Mouse (Mus musculus): Measurements from ENCODE around the gene Vmn1r168. TPM values are rescaled to one million over a fixed set of nuclear protein-coding genes. Genes with fewer than 3 reads are reported as not detected.
"Not testable (repeated sequence)": the region's sequence is repeated elsewhere in the genome, so short reads cannot be mapped to it uniquely, and the experiment has no call there.

Gene Vmn1r168
- not detected in 2 replicates for polyA plus RNA-seq (2014; fragmentation: Nextera tagmentation; extraction: Ambion mirVana)

- H3K4me2 ChIP-seq (replicated peaks; ENCODE audit: low read depth, low read length); ATAC-seq (ENCODE audit: insufficient number of reproducible peaks, insufficient read depth, low FRiP score, low read depth); H3K4me1 ChIP-seq (ENCODE audit: control insufficient read depth, insufficient read depth, low read length); H3K27me3 ChIP-seq (ENCODE audit: control insufficient read depth, insufficient read depth, low read length); H3K27ac ChIP-seq (ENCODE audit: low read length); H3K36me3 ChIP-seq (ENCODE audit: control insufficient read depth, insufficient read depth, low read length); H3K9ac ChIP-seq (replicated peaks; ENCODE audit: low read depth, low read length); H3K9me3 ChIP-seq (ENCODE audit: control insufficient read depth, low read depth, low read length); H3K4me3 ChIP-seq (ENCODE audit: low read depth, low read length): not testable (repeated sequence)
- no CpG with 5 or more reads among the region's 1 CpGs for WGBS
These were observed at the start of gene Vmn1r168 for GRCm38 (mm10) chr7:23539432-23539831. Vmn1r168 (plus strand) TSS chr7:23539732.

DNA sequence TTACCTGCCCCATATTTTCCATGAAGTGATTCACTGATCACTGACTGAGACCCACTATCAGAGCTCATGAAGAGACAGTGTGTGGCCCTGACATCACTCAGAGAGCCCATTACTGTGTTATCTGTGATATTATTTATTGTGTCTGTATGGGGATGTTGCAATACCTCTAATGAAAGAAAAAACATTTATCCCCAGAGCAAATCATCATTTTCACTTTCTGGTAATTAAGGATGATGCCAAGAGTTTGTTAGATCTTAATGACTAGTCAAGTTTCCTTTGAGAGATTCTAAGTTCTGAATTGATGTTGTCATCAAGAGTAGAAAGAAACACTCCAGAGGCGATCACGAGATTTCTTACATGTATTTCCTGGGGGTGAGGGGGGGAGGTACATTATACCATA, 32.4 kb upstream of the Vmn1r168 start, which contains the start of gene Vmn1r167:
Gene Vmn1r167, minus strand, starts transcription at position 101 of the 400 bp plus-strand sequence.
- H3K4me2 ChIP-seq (replicated peaks; ENCODE audit: low read depth, low read length); H3K27me3 ChIP-seq (ENCODE audit: control insufficient read depth, insufficient read depth, low read length); H3K36me3 ChIP-seq (ENCODE audit: control insufficient read depth, insufficient read depth, low read length); H3K4me1 ChIP-seq (ENCODE audit: control insufficient read depth, insufficient read depth, low read length); H3K9me3 ChIP-seq (ENCODE audit: control insufficient read depth, low read depth, low read length); H3K4me3 ChIP-seq (ENCODE audit: low read depth, low read length); H3K9ac ChIP-seq (replicated peaks; ENCODE audit: low read depth, low read length); ATAC-seq (ENCODE audit: insufficient number of reproducible peaks, insufficient read depth, low FRiP score, low read depth); H3K27ac ChIP-seq (ENCODE audit: low read length): not testable (repeated sequence)
- 88% methylated on average over 2 of the region's 2 CpGs for WGBS

DNA sequence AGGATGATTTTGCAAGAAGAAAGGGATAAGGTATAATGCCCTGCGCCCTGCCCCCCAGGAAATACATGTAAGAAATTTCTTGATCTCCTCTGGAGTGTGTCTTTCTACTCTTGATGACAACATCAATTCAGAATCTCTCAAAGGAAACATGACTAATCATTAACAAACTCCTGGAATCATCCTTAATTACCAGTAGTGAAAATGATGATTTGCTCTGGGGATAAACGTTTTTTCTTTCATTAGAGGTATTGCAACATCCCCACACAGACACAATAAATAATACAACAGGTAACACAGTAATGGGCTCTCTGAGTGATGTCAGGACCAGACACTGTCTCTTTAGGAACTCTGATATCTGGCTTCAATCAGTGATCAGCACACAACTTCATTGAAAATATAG, 35.7 kb downstream of the Vmn1r168 start, which contains the start of gene Vmn1r169:
Gene Vmn1r169, plus strand, starts transcription at position 301 of the 400 bp plus-strand sequence.
- not testable (repeated sequence) for ATAC-seq (ENCODE audit: insufficient number of reproducible peaks, insufficient read depth, low FRiP score, low read depth); H3K4me3 ChIP-seq (ENCODE audit: low read depth, low read length); H3K27me3 ChIP-seq (ENCODE audit: control insufficient read depth, insufficient read depth, low read length); H3K4me1 ChIP-seq (ENCODE audit: control insufficient read depth, insufficient read depth, low read length); H3K27ac ChIP-seq (ENCODE audit: low read length); H3K4me2 ChIP-seq (replicated peaks; ENCODE audit: low read depth, low read length); H3K36me3 ChIP-seq (ENCODE audit: control insufficient read depth, insufficient read depth, low read length); H3K9ac ChIP-seq (replicated peaks; ENCODE audit: low read depth, low read length); H3K9me3 ChIP-seq (ENCODE audit: control insufficient read depth, low read depth, low read length)
- 86% methylated on average over 1 of the region's 2 CpGs for WGBS

Other genes starting within 250 kb of the Vmn1r168 start
- not detected in 2 replicates for gene Nlrp4e, start 238.5 kb upstream of the Vmn1r168 start, polyA plus RNA-seq (2014; fragmentation: Nextera tagmentation; extraction: Ambion mirVana)
- gene Nlrp5, start 153.8 kb upstream of the Vmn1r168 start, polyA plus RNA-seq (2014; fragmentation: Nextera tagmentation; extraction: Ambion mirVana), result not detected in 2 replicates
- gene Vmn1r167, start 32.5 kb upstream of the Vmn1r168 start, polyA plus RNA-seq (2014; fragmentation: Nextera tagmentation; extraction: Ambion mirVana), result not detected in 2 replicates
- not detected in 2 replicates for gene Vmn1r169, start 35.8 kb downstream of the Vmn1r168 start, polyA plus RNA-seq (2014; fragmentation: Nextera tagmentation; extraction: Ambion mirVana)
- gene Vmn1r170, start 66.4 kb downstream of the Vmn1r168 start, polyA plus RNA-seq (2014; fragmentation: Nextera tagmentation; extraction: Ambion mirVana), result not detected in 2 replicates
- gene Vmn1r171, start 91.0 kb downstream of the Vmn1r168 start, polyA plus RNA-seq (2014; fragmentation: Nextera tagmentation; extraction: Ambion mirVana), result not detected in 2 replicates
- gene Vmn1r172, start 118.6 kb downstream of the Vmn1r168 start, polyA plus RNA-seq (2014; fragmentation: Nextera tagmentation; extraction: Ambion mirVana), result not detected in 2 replicates
- not detected in 2 replicates for gene Vmn1r173, start 161.0 kb downstream of the Vmn1r168 start, polyA plus RNA-seq (2014; fragmentation: Nextera tagmentation; extraction: Ambion mirVana)
- gene Vmn1r174, start 212.5 kb downstream of the Vmn1r168 start, polyA plus RNA-seq (2014; fragmentation: Nextera tagmentation; extraction: Ambion mirVana), result not detected in 2 replicates